Mouse (Mus musculus): ENCODE data around the gene Atp13a3.
"Not testable (repeated sequence)": the region's sequence is repeated elsewhere in the genome, so short reads cannot be mapped to it uniquely, and the experiment has no call there.

The Atp13a3 gene

GRCm38 (mm10) chr16:30410914-30411313 lies 5.1 kb upstream of the Atp13a3 start:
- DNase-seq, result no peak

DNA sequence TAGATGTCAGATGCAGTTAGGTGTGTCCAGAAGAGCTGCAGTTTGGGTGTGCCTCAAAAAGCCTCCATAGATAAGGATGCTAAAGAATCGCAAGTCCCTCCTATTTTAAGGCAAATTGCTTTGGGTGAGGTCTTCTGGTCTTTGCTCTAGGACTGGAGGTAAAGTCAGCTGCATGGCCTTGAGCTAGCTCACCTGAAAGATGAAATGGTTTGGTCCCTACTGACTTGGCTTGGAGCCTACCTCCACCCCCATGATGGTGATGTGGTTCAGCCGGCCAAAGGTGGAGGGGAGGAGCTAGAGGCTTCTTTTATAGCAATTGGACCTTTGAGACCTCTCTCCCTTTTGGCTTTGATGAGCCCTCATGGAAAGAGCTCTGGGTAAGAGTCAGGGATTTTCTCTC lies 1.7 kb upstream of the Atp13a3 start:
- peak; percentile 51 for DNase-seq

DNA sequence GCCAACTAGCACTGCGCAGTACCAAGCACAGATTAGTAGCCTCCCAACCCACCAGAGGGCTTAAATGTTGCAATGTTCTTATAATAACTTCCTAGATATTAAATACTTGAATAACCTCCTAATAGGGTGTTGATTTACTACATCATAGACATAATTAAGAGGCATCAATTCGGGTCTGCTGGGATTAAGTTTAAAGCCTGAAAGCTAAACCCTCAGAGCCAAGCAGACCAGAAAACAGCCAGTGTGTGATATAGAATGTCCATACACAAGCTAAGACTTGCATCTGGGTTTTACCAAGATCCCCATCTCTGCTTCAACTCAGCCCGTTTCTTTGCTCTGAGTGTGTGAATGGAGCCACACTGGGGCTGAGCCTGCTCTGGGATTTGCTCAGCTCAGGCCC lies 2.2 kb downstream of the Atp13a3 start:
- no peak for DNase-seq

- DNase-seq, result peak; percentile 77
Observed at GRCm38 (mm10) chr16:30397127-30398057, 8.4 kb downstream of the Atp13a3 start.

GRCm38 (mm10) chr16:30395136-30395535 lies 10.6 kb downstream of the Atp13a3 start:
- no peak for DNase-seq

DNA sequence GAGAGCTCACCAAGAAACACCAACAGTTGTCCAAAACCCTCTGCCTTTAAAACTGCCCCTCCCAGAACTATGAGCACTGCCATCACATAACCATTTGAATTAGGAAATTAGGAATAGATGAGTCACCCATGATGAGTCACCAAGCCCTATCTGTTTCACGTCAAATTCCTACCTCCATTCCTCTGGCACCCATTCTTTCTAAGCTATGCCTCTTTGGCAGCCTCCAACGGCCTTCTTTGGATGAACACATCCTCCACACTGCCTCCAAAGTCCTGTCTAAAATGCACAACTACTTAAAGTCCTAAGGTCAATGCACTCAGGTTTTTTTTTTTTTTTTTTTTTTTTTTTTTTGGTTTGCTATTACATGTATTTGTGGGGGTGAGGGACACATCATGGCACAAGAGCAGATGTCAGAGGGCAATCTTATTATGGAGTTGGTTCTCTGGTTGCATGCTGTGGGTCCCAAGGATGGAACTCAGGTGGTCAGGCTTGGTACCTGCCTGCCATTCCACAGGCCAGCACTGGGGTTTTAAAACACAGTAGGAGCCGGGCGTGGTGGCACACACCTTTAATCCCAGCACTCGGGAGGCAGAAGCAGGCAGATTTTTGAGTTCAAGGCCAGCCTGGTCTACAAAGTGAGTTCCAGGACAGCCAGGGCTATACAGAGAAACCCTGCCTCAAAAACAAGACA lies 15.0 kb downstream of the Atp13a3 start:
- peak; percentile 54 for DNase-seq

DNA sequence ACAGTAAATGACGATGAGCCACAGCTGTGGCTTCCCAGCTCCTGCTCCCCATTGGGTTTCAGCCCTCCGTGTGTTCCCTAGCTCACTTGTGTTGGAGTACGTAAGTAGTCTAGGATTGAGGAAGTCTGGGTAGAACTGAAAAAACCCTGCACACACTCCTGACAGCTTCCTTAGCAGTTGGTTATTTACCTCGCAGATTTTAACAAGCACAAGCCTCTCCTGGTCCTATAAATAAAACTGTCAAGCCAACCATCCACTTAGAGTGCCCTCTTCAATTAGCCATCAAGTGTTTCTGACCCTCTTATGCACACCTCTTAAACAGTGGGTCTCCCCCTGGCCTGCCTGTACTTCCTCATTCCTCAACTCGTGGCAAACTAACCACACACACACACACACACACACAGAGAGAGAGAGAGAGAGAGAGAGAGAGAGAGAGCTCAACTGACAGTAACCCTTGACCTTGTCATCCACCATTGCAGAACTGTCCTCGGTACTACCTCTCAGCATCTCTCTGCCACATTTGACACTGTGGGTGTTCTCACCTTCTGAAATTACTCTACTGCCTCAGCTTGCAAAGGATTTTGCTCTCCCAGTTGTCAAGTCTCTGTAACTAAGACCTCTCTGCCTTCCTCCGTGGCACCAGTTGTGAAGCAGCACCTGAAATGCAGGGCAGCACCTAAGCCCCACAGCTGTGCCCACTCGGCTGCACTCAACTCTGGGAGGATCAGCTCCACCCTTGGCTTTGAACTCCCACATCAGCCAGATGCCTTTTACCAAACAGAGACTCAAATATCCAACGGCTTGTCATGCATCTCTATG lies 15.7 kb downstream of the Atp13a3 start:
- DNase-seq, result no peak

DNA sequence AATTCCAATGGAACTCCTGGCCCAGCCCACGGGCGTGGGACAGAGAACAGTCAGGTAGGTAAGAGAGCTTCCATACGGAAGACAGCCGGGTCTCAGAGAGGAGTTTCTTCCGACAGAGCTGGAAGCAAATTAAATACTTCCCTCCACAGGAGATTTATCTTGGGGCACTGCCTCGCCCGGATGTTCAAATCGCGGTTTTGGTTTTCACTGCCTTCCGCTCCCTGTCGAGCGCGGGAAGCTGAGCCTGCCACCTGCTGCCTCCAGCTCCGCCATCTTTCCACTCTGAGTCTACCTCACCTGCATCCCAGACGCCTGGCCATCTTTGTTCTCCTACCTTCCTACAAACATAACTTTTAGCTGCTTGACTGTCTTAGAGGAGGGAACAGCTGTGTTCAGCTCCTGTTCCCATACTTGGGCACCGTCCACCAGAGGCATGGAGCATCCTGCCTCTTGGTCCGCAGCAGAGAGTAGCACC lies 16.5 kb downstream of the Atp13a3 start:
- DNase-seq, result peak; percentile 10

GRCm38 (mm10) chr16:30388522-30389209 lies 17.1 kb downstream of the Atp13a3 start:
- DNase-seq, result peak; percentile 87

- DNase-seq, result peak; percentile 26
Observed at GRCm38 (mm10) chr16:30387871-30388460, 17.8 kb downstream of the Atp13a3 start.

- DNase-seq, result no peak
Observed at GRCm38 (mm10) chr16:30386911-30387439, 18.8 kb downstream of the Atp13a3 start.

- DNase-seq, result no peak
Observed at GRCm38 (mm10) chr16:30385531-30385930, 20.2 kb downstream of the Atp13a3 start.

DNA sequence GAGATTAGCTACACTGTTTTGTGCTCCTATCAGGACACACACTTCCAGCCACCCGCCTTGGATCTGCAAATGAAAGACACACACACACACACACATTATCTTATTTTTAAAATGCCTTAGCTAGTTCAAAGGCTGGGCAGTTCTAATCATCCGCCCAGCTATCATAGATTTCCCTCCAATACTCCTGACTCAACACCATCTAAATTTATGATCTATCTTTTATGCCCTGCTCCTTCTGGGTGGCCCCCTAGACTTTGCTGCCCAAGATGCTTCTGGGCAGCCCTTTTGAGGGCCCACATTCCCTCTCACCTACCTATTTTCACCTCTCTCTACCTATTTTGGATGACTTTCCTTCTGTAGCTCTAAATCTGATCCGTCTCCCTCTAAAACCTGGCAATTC lies 29.5 kb downstream of the Atp13a3 start:
- no peak for DNase-seq

DNA sequence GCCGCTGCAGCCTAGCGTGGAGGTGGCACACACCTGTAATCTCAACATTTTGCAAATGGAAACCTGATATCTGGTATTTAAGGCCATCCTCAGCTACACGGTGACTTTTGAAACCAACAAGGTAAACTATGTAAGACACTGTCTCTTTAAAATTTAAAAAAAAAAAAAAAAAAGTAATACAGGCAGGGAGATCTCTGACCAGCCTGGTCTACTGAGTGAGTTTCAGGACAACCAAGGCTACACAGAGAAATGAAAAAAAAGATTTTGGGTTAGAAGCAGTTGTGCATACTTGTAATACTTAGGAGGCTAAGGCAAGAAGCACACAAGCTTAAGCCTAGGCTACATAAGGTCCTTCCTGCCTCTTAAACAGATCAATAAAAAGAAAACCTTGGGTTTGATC lies 30.8 kb downstream of the Atp13a3 start:
- DNase-seq, result no peak

DNA sequence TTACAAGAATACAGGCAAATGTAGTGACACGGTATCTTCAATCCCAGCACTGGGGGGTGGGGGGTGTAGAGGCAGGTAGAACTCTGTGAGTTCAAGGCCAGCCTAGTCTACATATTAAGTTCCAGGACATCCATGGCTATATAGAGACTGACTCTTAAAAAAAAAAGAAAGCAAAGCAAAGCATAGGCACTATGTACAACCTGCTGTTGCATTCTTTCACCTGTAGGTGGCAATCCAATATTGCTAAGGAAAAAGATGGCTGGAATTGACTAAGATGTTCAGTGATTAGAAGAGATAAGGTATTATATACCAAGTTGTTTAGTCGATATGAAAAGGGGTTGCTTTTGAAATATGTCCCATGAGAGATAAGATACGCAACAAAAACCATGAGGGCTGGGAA lies 31.5 kb downstream of the Atp13a3 start:
- DNase-seq, result no peak

DNA sequence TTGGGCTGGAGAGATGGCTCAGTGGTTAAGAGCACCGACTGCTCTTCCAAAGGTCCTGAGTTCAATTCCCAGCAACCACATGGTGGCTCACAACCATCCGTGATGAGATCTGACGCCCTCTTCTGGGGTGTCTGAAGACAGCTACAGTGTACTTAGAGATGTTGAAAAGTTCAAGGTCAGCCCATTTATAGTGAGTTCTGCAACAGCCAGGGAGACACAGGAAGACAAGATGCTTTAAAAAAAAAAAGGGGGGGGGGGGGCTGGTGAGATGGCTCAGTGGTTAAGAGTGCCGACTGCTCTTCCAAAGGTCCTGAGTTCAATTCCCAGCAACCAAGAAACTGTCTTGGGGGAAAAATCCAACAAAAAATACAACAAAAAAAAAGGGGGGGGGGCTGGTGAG lies 32.5 kb downstream of the Atp13a3 start:
- not testable (repeated sequence) for DNase-seq

DNA sequence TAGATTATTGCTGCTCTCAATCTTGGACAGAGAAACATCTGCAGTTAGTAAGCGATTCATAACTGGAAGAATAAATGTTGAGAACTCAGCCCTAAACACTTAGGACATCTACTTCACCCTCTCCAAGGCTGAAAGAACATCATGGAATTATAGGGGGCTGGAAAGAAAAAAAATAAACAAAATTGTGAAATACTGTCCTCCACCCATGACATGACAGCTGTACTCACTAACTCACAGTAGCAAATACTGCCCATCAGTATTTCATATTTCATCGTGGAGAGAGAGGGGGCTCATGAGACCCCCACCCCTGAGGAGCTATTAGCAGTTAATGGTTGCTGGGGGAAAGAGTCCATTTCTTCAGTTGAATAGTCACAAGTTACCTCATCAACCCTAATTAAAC lies 38.4 kb downstream of the Atp13a3 start:
- no peak for DNase-seq

- DNase-seq, result no peak
Observed at GRCm38 (mm10) chr16:30364604-30365003, 41.2 kb downstream of the Atp13a3 start.

GRCm38 (mm10) chr16:30362528-30362927 lies 43.2 kb downstream of the Atp13a3 start:
- DNase-seq, result no peak

DNA sequence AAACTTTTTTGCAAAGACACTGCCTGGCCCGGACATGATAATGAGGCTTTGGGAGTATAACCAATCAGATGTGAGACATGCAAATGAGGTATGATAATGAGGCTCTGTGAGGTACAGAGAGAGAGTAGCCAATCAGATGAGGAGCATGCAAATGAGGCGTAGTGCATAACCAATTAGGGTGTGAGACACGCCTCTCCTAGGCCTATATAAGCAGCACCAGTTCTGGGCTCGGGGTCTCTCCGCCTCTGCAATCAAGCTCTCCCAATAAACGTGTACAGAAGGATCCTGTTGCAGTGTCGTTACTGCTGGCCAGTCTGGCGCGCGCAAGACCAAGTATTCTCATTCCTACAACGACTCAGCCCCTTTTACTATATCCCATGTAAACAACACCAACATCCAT lies 52.3 kb downstream of the Atp13a3 start:
- DNase-seq, result not testable (repeated sequence)

DNA sequence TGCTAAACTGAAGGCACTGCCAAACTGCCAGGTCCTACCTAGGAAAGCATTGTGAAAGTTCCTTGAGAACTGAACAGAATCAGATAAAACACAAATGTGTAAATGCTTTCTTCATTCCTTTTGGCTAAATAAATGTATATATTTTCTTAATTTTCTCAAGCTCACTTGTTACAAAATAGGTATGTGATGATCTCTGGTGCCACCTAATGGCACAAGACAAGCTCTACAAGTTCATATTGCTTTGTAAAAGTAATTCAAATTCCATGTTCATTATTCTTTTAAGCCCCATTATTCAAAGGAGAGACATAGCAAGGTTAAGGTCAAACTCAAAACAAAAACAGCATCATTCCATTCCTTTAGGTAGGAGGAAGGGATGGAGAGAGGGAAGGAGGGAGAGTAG lies 91.5 kb downstream of the Atp13a3 start:
- DNase-seq, result no peak

- DNase-seq, result no peak
Observed at GRCm38 (mm10) chr16:30310647-30311046, 95.1 kb downstream of the Atp13a3 start, which contains the start of gene Gp5. Gene Gp5 (minus strand): TSS chr16:30310779.

Measured in kidney, adult 11 months (tissue).